Mouse (Mus musculus): Measurements from ENCODE around the gene Dhx32. TPM values are rescaled to one million over a fixed set of nuclear protein-coding genes. Genes with fewer than 3 reads are reported as not detected.

Gene Dhx32
- 32.1 and 69.1 TPM in 2 replicates for polyA plus RNA-seq (2012; rRNA removed)

DNA sequence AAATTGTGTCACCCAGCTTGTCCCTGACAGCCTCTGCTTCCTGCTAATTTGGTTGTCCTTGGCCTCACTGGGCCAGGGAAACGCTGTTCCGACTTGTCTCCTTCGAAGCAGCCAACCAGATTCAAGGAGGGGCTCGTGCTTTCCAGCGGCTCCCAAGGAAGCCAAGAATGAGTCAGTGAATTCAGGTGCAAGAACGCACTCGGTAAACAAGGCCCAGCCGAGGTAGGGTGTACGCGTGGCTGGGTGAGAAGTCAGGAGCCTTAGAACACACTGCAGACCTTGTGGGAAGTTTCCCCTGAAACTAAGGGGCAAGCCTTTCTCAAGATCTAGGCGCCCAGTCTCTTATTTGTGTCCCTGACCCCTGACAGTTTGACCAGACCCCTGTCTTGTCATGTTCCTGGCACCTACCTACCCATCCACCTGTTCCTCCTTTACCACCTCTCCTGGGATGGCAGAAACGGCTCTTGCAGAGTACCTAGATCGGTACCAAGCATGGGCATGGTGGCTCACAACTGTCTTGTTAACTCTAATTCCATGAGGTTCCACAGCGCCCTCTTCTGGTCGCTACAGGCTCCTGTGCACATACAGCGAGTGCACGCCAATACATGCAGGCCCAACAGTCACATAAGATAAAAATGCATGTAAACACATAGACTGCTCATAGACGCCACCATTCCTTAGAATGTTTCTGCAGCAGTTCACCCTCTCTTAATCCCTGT lies at the start of gene Dhx32:
Gene Dhx32, minus strand, starts transcription at position 10 of the 719 bp plus-strand sequence.

DNA sequence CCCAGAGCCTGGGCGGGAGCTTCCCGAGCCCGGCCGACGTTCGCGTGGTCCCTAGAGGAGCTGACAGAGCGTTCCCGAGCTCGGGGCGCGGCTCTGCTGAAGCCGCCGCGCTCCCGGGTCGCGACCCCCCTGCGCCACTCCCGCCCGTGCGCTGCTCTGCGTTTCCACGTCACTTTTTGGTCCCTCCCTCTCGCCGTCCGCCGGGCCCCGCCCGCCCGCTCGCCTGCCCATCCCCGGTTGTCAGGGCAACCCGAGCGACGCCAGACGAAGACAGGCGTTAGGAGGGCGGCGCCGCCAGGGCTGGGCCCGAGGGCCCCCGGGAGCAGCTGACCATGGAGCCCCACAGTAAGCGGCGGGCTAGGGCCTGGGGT lies 5.9 kb downstream of the Dhx32 start, which contains the start of gene Fank1:
Gene Fank1, plus strand, starts transcription at position 236 of the 371 bp plus-strand sequence.

DNA sequence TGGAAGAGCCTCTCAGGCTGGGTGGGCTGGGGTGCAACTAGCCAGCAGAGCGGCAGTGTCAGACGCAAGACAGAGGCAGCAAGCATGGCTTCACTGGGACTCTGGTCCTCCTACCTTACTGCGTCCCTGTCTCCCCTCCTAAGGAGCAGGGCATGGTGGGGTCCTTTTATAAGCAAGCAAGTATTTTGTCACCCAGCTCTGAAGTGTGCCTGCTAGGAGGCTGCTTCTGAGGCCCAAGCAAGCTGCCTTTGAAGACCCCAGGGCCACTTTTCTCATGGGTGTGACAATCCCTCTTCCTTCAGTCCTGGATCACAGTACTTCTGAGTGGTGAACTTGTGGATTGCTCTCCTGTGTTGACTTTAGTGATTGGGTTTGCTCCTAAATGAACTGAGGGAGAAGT lies 102.6 kb downstream of the Dhx32 start, which contains the start of gene Mmp21:
Gene Mmp21, minus strand, starts transcription at position 101 of the 400 bp plus-strand sequence.

Other genes starting within 250 kb of the Dhx32 start
- not detected in 2 replicates for gene Tex36, start 180.6 kb downstream of the Dhx32 start, polyA plus RNA-seq (2012; rRNA removed)
- gene Edrf1, start 145.2 kb downstream of the Dhx32 start, polyA plus RNA-seq (2012; rRNA removed): 30.2 and 36.0 TPM in 2 replicates
- 0.01 TPM in 1 of 2 replicates, not detected in the other for gene Mmp21, start 102.7 kb downstream of the Dhx32 start, polyA plus RNA-seq (2012; rRNA removed)
- 132 and 477 TPM in 2 replicates for gene Bccip, start 73.4 kb downstream of the Dhx32 start, polyA plus RNA-seq (2012; rRNA removed)
- gene Uros, start 72.7 kb downstream of the Dhx32 start, polyA plus RNA-seq (2012; rRNA removed): 29.0 and 36.8 TPM in 2 replicates
- 1.1 and 1.6 TPM in 2 replicates for gene Fank1, start 5.9 kb downstream of the Dhx32 start, polyA plus RNA-seq (2012; rRNA removed)